Mouse (Mus musculus): ENCODE measurements around the gene Bri3.

DNA sequence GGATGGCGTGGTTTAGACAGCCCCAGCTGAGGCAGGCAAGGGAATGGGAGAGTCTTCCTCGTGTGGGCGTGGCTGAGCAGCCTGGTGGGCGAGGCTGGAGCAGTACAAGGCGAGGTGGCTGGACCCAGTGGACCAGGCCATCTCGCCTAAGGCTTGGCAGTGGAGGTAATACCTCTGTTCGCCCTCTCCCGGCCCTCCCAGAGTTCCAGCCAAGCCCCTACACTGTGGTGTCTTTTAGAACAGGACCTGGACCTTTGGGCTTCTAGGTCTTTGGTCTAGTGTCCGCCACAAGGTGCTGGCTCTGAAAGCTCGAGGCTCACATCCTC is 114.3 kb downstream of the Bri3 start:
- no peak for TF ChIP-seq CTCF (IDR thresholded peaks at IDR 0.05; ENCODE audit: insufficient read depth, low read depth, low read length)
- TF ChIP-seq POLR2A (IDR thresholded peaks at IDR 0.05; ENCODE audit: insufficient read depth, low read depth, low read length) = no peak
